Comparison of ENCODE assay signal across 9 mouse cellular contexts in genomic region chr13:63108601-63109000, GRCm38 (mm10).
DNase-seq lines count a peak whose midpoint lies in the region; ATAC-seq lines count a peak whose summit lies in the region.
"Had no signal": no experiment of that assay in that cellular context is flagged by ENCODE, and none has a peak within 500 bp of the region (broad histone marks: within the 10 kb centered on the region; RNA-seq: fewer than 3 reads in every experiment).

No protein-coding gene starts in this region.

- no peaks in the 10 kb centered on the region for H3K27me3 ChIP-seq in midbrain, embryonic 13.5 days

- no peak overlapping the region for H3K4me3 ChIP-seq in midbrain, embryonic 13.5 days (replicated peaks)

- no peak overlapping the region for H3K27ac ChIP-seq in midbrain, embryonic 13.5 days

- H3K36me3 ChIP-seq in midbrain, embryonic 13.5 days = no peaks in the 10 kb centered on the region

- DNase-seq in cerebellum, adult 9-10 months = peak; percentile 36
- DNase-seq in cerebellum, postnatal 25 days = no peak
- DNase-seq in right cerebral cortex, adult 18-20 months = peak; percentile 15
- no peak for DNase-seq in right cerebral cortex, postnatal 25 days
- DNase-seq in liver = peak; percentile 11
- no peak for DNase-seq in thymus, postnatal 4 days

- no peak for ATAC-seq in megakaryocyte-erythroid progenitor cell, adult 5-6 weeks (replicated peaks; ENCODE audit: low FRiP score, low TSS enrichment, poor library complexity, severe bottlenecking)
- ATAC-seq in midbrain, embryonic 13.5 days = no peak
- ATAC-seq: forebrain, embryonic 16.5 days had no signal

- no peak overlapping the region for H3K9ac ChIP-seq in midbrain, embryonic 13.5 days (replicated peaks)

- H3K4me2 ChIP-seq in midbrain, embryonic 13.5 days (replicated peaks) = no peak overlapping the region

- H3K4me1 ChIP-seq in midbrain, embryonic 13.5 days (replicated peaks) = peaks cover 15% of the 10 kb centered on the region

- H3K9me3 ChIP-seq in midbrain, embryonic 13.5 days = no peaks in the 10 kb centered on the region

- 85% methylated on average over 2 of the region's 2 CpGs for WGBS in midbrain, embryonic 13.5 days

Comparison
In these comparisons a context has a peak if more than half of its experiments do, and no peak if none do; other contexts are left out.
1. DNase-seq: peak in cerebellum, adult 9-10 months (single experiment), right cerebral cortex, adult 18-20 months (single experiment) and liver (single experiment); none in cerebellum, postnatal 25 days (0 of 2), right cerebral cortex, postnatal 25 days (single experiment) and thymus, postnatal 4 days (single experiment).